Mouse (Mus musculus) yolk sac, embryonic 10.5 days (tissue): ENCODE data around the gene Scd3.
A peak's percentile ranks its signal among the peaks of the same experiment; 100 is the strongest.

Source experiments
- DNase-seq: peaks from one replicate; pipeline ENCODE4 v3.0.0-alpha.2; 2017; ENCODE audit warnings: low spot score

Scd3 gene

DNA sequence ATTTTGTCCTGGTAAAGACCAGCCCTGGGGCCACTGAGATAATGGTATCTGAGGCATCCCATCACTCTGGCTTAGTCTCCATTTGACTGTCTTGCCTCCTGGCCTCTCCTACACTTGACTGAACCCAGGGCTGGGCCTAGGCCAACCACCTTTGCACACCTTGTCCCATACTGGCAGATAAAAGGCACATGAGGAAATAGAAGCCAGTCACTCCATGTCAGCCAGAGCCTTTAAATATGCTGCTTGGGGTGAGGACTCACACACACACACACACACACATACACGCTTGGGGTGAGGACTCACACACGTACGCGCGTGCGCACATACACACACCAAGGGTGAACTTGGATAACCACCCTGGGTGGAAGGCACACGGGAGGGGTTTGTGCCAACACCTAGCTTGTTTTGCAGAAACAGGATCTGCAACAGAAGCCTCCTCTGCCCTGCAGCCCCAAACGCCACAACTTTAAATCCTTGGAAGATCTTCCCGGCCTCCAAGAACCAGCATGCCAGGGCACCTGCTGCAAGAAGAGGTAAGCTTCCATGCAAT is at the start of gene Scd3:
TSS of gene Scd3 (plus strand) at position 255 of the 550 bp plus-strand sequence.
- DNase-seq = no peak

DNA sequence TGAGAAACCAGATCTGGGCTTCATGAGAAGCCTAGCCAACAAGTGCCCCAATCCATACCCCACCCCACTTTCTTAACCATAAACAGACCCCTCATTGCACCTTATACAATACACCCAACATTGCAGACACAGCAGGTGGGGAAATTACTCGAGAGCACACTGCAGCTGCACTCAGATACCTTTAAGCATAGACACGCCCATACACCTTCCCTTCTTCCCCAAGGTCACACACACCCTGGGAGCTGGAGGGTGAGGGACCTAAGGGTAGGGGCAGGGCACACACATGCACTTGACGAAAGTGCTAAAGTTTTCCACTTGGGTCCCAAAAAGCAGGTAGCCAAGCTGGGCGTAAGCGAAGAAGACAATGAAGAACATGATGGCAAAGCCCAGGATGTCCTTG is 49.3 kb upstream of the Scd3 start:
- no peak for DNase-seq

DNA sequence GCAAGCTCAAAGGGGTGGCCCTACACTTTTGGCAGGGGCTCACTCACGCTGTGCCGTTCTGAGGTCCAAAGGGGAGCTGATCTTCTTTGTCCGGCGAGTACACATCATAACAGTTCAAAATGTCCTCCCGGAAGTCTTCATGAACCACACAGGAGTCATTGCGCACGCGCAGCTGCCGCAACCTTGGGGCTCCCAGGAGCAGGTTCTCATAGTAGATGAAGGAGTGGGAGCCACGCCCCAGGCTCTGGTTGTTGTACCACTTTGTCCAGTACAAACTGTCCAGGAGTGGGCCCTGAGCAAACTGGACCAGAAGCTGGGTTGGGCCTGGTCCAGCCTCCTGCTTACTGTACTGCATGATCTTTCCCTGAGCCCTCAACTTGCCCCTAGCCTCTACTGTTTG is 46.1 kb upstream of the Scd3 start:
- no peak for DNase-seq

DNA sequence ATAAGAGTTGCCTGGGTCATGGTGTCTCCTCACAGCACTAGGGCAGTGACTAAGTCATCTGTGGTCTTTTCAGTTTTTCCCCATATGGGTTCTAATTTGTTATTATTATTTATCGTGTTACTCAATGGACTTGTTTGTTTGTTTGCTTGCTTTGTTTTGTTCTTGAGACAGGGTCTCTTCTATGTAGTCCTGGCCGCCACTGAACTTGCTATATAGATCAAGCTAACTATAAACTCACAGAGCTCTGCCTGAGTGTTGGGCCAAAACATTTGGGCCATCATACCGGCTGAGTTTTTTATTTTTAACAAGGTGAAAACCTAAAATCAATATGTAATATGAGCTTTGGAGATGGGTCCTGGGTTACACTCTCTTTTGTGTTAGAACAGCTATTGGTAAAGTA is 43.7 kb upstream of the Scd3 start:
- DNase-seq = no peak

DNA sequence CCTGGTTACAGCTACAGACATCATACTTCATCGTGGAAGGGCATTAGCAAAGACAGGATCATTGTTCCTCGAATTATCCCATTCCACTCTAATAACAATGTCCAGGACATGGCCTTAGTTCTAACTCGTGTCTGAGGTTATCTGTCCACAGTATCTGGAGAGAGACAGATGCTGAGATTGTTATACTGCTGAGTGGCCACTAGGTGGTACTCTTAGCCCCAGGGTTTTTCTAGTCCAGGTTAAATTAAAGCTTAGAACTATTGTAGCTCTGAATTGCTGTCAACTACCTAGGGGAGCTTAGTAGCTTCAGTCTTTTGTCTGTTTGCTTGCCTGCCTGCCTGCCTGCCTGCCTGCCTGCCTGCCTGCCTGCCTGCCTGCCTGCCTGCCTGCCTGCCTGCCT is 41.6 kb upstream of the Scd3 start:
- DNase-seq = no peak

GRCm38 (mm10) chr19:44174835-44175234 is 28.2 kb upstream of the Scd3 start:
- DNase-seq = no peak

DNA sequence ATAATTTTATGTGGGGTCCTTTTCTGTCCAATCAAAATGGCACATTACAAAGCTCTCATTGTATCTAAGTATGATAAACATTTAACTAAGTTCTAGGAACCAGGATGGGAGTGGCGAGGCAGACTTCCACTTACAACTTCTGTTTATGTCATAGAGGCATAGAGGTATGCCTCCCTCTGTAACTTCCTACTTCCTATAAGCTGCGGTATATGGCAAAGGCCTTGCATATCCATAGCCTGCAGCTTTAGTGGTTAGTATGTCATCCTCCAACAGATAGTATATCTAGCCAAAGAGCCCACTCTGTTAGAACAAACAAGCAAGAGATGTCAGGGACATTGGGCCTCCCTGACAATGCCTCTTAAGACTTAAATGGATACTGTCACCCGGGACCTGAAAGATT is 26.3 kb upstream of the Scd3 start:
- DNase-seq = no peak

DNA sequence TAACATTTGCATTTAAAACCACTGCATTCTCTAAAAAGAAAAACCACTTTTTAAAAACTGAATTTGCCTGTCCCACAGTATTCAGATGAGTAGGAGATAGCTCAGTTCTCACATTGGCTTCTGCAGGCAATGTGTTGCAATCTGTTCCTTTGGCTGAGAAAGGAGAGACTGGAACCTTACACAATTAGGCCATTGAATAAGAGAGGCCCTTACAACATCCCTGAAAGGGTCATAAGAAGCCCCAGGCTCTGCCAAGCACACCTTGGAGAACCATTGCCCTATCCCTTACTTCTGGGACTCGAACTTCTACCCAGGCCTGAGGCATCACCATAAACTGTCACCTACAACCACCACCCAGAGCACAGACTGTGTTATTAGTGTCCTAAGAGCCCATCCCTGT is 22.6 kb upstream of the Scd3 start:
- no peak for DNase-seq

DNA sequence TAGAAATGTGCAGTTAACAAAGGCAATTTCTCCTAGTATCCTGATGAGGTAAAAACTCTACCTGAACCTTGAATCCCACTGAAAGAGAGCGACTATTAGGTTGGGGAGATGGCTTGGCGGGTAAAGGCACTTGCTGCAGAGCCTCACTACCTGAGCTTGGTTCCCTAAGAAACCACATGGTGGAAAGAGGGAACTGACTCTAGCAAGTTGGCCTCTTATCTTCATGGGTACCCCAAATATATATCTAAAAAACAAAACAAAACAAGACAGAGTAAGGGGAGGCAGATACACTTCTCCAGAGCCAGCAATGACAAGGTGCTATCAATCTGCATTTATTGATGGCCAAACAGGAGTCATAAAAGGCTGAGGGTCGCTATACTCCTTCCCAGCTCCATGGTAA is 19.1 kb upstream of the Scd3 start:
- DNase-seq = no peak

- no peak for DNase-seq
These were observed 14.0 kb upstream of the Scd3 start for GRCm38 (mm10) chr19:44189056-44189455.

GRCm38 (mm10) chr19:44192342-44192741 is 10.7 kb upstream of the Scd3 start, which contains the start of gene Pkd2l1:
Pkd2l1 (minus strand) TSS chr19:44192442.
- no peak for DNase-seq

DNA sequence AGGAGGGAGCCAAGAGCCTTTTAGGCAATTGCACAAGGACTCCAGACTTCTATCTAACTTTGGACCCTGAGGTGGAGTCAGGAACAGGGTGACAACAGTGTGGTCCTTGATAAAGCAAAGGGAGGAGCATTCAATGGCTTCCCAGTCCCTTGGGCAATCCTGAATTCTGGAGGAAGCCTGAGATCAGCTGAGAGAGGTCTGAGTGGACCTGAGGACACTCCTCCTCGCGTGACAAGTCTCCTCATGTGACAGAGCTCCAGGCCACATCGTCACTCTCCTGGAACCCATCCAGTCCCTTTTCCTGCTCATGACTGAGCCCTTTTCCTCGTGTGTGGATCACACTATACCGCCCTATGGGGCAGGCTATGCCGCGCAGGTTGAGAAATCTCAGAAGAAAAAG is 9.2 kb upstream of the Scd3 start:
- DNase-seq = no peak

- peak; percentile 5 for DNase-seq
These were observed 7.9 kb upstream of the Scd3 start for GRCm38 (mm10) chr19:44195138-44195537.

- DNase-seq = no peak
These were observed 5.8 kb upstream of the Scd3 start for GRCm38 (mm10) chr19:44197053-44197852.

GRCm38 (mm10) chr19:44198494-44198893 is 4.6 kb upstream of the Scd3 start:
- DNase-seq = no peak

DNA sequence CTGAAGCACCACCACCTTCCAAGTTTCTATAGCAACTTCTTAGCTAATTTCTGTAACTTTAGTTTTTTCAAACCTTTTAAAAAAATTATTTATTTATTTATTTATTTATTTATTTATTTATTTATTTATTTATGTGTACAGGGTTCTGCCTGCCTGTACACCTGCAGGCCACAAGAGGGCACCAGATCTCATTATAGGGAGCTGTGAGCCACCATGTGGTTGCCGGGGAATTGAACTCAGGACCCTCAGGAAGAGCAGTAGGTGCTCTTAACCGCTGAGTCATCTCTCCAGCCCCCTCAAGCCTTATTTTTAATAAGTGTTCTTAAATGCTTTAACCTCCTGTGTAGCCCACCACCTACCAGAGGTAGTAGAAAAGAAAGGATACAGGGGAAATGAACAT is 4.1 kb upstream of the Scd3 start:
- DNase-seq = no peak

GRCm38 (mm10) chr19:44207079-44207478 is 4.0 kb downstream of the Scd3 start:
- DNase-seq = no peak

DNA sequence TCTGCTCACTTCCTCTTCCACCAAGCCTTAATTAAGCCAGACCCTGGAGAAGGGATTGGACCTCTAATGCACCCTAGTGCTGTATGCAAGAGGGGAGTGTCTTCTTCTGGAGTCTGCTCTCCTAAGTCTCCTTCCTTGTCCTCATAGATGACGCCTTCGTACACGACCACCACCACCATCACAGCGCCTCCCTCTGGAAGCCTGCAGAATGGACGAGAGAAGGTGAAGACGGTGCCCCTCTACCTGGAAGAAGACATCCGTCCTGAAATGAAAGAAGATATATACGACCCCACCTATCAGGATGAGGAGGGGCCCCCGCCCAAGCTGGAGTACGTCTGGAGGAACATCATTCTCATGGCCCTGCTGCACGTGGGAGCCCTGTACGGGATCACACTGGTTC is 12.2 kb downstream of the Scd3 start:
- DNase-seq = no peak

DNA sequence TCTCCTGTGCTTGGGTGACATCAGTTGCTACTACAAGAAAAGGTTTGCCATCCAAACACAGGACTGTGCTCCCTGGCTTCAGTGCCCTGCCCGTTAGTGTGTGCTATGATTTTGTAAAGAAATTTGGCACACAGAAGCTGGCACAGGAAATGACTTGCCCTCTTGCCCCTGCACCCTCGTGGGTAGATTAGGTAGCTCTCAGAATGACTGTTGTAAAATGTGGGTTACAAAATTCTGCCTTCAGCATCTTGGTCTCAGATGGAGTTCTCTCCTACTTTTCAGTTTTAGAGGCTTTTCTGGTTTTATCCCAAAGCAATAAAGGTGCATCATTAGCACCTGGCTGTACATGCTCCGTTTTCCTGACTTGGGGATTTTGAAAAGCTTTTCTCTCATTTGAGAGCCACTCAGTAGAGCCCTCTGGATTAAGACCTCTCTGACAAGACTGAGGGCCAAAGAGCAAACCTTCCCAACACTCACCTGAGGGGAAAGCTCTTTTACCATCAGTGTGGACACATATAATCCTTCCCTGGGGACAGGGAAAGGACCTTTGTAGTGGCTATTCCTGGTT is 15.0 kb downstream of the Scd3 start:
- no peak for DNase-seq

DNA sequence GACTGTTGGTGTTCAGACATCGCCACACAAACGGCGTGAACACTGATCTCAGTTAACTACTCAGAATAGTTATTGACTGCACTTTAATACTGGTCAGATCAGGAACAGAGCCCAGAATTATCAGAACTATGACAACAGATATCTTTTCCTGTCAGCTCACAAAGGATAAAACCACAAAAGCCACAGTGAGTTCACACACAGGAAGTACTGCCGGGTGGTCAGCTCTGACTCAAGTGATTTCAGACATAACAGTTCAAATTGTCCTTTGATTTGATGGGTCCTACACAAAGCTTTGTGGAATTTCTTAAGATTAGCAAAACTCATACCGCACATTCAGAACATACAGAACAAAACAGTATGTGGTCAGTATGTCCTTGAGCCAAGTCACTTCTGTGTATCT is 22.7 kb downstream of the Scd3 start:
- no peak for DNase-seq

- no peak for DNase-seq
These were observed 26.7 kb downstream of the Scd3 start for GRCm38 (mm10) chr19:44229776-44230175.

DNA sequence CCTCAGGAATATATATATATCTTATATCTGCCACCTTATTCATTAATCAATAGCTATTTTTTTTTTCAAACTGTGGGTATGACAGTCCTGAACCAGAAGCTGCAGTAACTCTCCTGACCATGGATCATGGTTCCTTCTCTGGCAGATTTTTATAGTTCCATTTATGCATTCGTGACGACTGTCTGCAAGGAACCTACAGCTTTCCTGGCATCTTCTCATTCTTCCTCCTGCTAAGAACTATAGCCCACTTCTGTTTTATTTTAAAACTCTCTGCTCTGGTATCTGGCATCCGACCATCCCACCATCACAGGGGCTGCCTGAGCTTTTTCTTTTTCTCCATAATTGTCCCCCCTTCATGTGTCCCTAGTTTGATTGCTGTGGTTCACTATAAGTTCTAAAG is 27.1 kb downstream of the Scd3 start:
- DNase-seq = no peak

DNA sequence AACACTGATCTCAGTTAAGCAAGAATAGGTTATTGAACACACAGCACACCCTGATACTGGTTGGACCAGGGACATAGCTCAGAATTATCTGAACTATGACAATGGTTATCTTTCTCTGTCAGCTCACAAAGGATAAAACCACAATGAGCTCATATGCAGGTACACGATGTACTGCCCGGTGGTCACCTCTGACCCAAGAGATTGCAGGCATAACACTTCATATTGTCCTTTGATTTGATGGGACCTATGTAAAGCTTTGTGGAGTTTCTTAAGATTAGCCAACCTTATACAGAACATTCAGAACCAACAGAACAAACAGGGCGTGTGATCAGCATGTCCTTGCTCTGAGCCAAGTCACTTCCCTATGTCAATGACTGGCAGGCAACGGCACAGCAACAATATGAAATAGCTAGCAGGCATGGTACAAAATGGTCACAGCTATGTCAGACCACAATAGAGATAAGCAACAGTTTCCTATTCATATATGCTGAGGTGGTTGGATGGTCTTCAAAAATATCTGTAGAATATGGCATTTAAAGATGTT is 28.6 kb downstream of the Scd3 start:
- DNase-seq = no peak
